Mouse (Mus musculus) induced T-regulatory cell, adult 2 months (primary cell): ENCODE measurements at regions not wholly inside any gene's neighbourhood (a gene's known extent, or its start where the extent isn't known, plus 50 kb on each side); places are given as distances from the start of the nearest gene placed in this dataset.

Source experiments
- DNase-seq: peaks from one replicate; pipeline ENCODE4 v3.0.0-alpha.2; 2012; ENCODE audit warnings: low read depth

DNA sequence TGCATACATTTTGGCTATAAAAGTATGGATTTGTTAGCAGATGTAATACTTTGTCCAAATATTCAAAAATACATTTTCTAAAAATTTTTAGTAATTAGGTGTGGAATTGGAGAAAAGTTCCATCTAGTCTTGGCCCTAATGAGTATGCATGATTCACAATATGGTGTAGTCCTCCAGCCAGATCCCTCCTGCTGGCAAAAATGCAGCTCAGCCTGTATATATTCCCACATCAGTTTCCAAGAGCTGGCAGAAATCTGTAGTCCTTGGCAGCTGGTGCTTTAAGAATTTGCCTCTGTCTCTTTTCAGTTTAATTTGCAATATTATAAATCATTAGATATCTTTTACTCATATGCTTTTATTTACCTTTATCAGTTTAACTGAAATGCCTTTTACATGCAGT is 1358.3 kb downstream of the Lrfn5 start:
- DNase-seq, result no peak

DNA sequence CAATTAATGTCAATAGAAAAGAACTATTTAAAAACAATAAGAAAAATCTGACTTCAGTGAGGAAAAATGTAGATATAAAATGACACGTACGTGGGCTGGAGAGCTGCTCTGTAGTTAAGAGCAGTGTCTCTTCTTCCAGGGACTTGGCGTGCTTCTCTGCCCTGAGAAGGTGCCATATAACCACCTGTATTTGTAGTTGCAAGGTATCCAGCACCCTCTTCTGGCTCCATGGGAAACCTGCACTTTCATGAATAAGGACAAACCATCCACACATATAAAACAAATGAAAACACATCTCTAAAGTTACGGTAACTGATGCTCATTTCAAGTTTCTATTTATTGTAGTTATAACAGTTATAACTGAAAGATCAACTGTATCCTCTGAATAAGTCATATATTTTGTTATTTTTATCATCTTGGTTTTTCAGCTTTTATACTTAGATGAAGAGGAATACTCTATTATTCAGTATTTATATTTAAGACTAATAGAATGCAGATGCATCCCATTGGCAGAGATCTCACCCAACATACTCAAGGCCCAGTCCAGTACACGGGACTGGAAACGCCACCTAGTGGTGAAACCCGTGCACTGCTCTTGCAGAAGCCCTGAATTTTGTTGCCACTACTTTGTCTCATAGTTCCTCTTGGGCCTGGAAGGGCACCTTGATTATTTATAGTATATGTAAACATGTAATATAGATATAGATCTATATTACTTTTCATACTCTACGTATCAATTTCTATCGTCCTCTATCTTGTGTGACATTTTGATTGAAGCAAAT is 1370.1 kb downstream of the Lrfn5 start:
- peak; percentile 4 for DNase-seq
